ENCODE assay signal across 12 mouse cellular contexts in genomic region chr1:138326091-138326490, GRCm38 (mm10). TPM values are rescaled to one million over a fixed set of nuclear protein-coding genes. Genes with fewer than 3 reads are reported as not detected.
DNase-seq lines count a peak whose midpoint lies in the region; ATAC-seq lines count a peak whose summit lies in the region.
"Had no signal": no experiment of that assay in that cellular context is flagged by ENCODE, and none has a peak within 500 bp of the region (broad histone marks: within the 10 kb centered on the region; RNA-seq: fewer than 3 reads in every experiment).

No protein-coding gene starts in this region.

- H3K9me3 ChIP-seq in forebrain, embryonic 13.5 days (replicated peaks) = no peaks in the 10 kb centered on the region
- H3K9me3 ChIP-seq in forebrain, embryonic 10.5 days = no peaks in the 10 kb centered on the region
- H3K9me3 ChIP-seq in neural tube, embryonic 11.5 days (ENCODE audit: control insufficient read depth, low read length) = no peaks in the 10 kb centered on the region
- H3K9me3 ChIP-seq in limb, embryonic 10.5 days (replicated peaks) = no peaks in the 10 kb centered on the region
- H3K9me3 ChIP-seq in neural tube, embryonic 13.5 days = no peaks in the 10 kb centered on the region

- H3K36me3 ChIP-seq in forebrain, embryonic 13.5 days (ENCODE audit: poor library complexity, severe bottlenecking) = no peaks in the 10 kb centered on the region
- no peaks in the 10 kb centered on the region for H3K36me3 ChIP-seq in forebrain, embryonic 10.5 days (replicated peaks)
- H3K36me3 ChIP-seq in neural tube, embryonic 11.5 days (ENCODE audit: control insufficient read depth, insufficient read depth, low read length) = no peaks in the 10 kb centered on the region
- no peaks in the 10 kb centered on the region for H3K36me3 ChIP-seq in limb, embryonic 10.5 days
- no peaks in the 10 kb centered on the region for H3K36me3 ChIP-seq in neural tube, embryonic 13.5 days

- H3K4me1 ChIP-seq in forebrain, embryonic 13.5 days = peaks cover 13% of the 10 kb centered on the region
- peaks cover 13% of the 10 kb centered on the region for H3K4me1 ChIP-seq in forebrain, embryonic 10.5 days
- no peaks in the 10 kb centered on the region for H3K4me1 ChIP-seq in neural tube, embryonic 11.5 days (ENCODE audit: control insufficient read depth, insufficient read depth, low read length)
- peaks cover 31% of the 10 kb centered on the region for H3K4me1 ChIP-seq in limb, embryonic 10.5 days
- peaks cover 12% of the 10 kb centered on the region; the same call in 1 of the 2 replicates for H3K4me1 ChIP-seq in neural tube, embryonic 13.5 days (replicated peaks)

- no peak overlapping the region for H3K4me2 ChIP-seq in forebrain, embryonic 13.5 days
- H3K4me2 ChIP-seq in neural tube, embryonic 11.5 days (ENCODE audit: low read depth) = no peak overlapping the region
- H3K4me2 ChIP-seq in neural tube, embryonic 13.5 days = no peak overlapping the region

- 34% methylated on average over 4 of the region's 4 CpGs for WGBS in forebrain, embryonic 13.5 days
- WGBS in forebrain, embryonic 10.5 days = 57% methylated on average over 4 of the region's 4 CpGs
- 30% methylated on average over 4 of the region's 4 CpGs for WGBS in neural tube, embryonic 11.5 days
- WGBS in limb, embryonic 10.5 days = 53% methylated on average over 4 of the region's 4 CpGs
- 22% methylated on average over 4 of the region's 4 CpGs for WGBS in neural tube, embryonic 13.5 days

- no peaks in the 10 kb centered on the region for H3K27me3 ChIP-seq in forebrain, embryonic 13.5 days
- H3K27me3 ChIP-seq in forebrain, embryonic 10.5 days (ENCODE audit: poor library complexity, severe bottlenecking) = peaks cover 7% of the 10 kb centered on the region; the same call in 1 of the 2 replicates
- no peaks in the 10 kb centered on the region for H3K27me3 ChIP-seq in neural tube, embryonic 11.5 days (ENCODE audit: control insufficient read depth, insufficient read depth, low read length)
- no peaks in the 10 kb centered on the region for H3K27me3 ChIP-seq in limb, embryonic 10.5 days (ENCODE audit: low read depth, poor library complexity, severe bottlenecking)
- peaks cover 4% of the 10 kb centered on the region; the same call in 1 of the 2 replicates for H3K27me3 ChIP-seq in neural tube, embryonic 13.5 days

- peak; percentile 60 for ATAC-seq in forebrain, embryonic 13.5 days
- ATAC-seq in neural tube, embryonic 11.5 days (ENCODE audit: insufficient read depth, low FRiP score, low TSS enrichment) = peak; percentile 35; the same call in 1 of the 2 replicates
- ATAC-seq in neural tube, embryonic 13.5 days (ENCODE audit: low read depth) = peak; percentile 60; the same call in 1 of the 2 replicates

- DNase-seq in forebrain, embryonic 10.5 days (ENCODE audit: extremely low spot score, low spot score) = no peak
- DNase-seq in neural tube, embryonic 11.5 days (ENCODE audit: low spot score) = no peak
- DNase-seq in neural tube, embryonic 10.5 days (ENCODE audit: extremely low spot score, low spot score) = no peak
- no peak for DNase-seq in limb, embryonic 10.5 days (ENCODE audit: low spot score)
- DNase-seq in thymus, postnatal 0 days (ENCODE audit: low spot score) = no peak
- DNase-seq in layer of hippocampus, adult 18-20 months (ENCODE audit: low spot score in 2 of 2) = no peak
- DNase-seq: right cerebral cortex, postnatal 25 days had no signal

- H3K4me3 ChIP-seq in forebrain, embryonic 13.5 days = no peak overlapping the region
- no peak overlapping the region for H3K4me3 ChIP-seq in forebrain, embryonic 10.5 days
- no peak overlapping the region for H3K4me3 ChIP-seq in neural tube, embryonic 11.5 days (ENCODE audit: low read depth, low read length)
- H3K4me3 ChIP-seq in limb, embryonic 10.5 days = no peak overlapping the region
- no peak overlapping the region for H3K4me3 ChIP-seq in neural tube, embryonic 13.5 days

- no peak overlapping the region for H3K27ac ChIP-seq in forebrain, embryonic 13.5 days
- no peak overlapping the region for H3K27ac ChIP-seq in forebrain, embryonic 10.5 days
- no peak overlapping the region for H3K27ac ChIP-seq in neural tube, embryonic 11.5 days (ENCODE audit: low read depth, low read length)
- peak overlapping the region; percentile 56 for H3K27ac ChIP-seq in limb, embryonic 10.5 days
- no peak overlapping the region for H3K27ac ChIP-seq in neural tube, embryonic 13.5 days (replicated peaks)

- H3K9ac ChIP-seq in forebrain, embryonic 13.5 days = no peak overlapping the region
- no peak overlapping the region for H3K9ac ChIP-seq in neural tube, embryonic 11.5 days (ENCODE audit: low read length)
- no peak overlapping the region for H3K9ac ChIP-seq in neural tube, embryonic 13.5 days

RNA-seq across cellular contexts. Expression of gene Atp6v1g3, which starts 52.6 kb away (rescaled TPM):
- not detected in 2 replicates for polyA plus RNA-seq in forebrain, embryonic 13.5 days (2015; fragmentation: Nextera tagmentation; extraction: Ambion mirVana)
- not detected in 2 replicates for polyA plus RNA-seq in forebrain, embryonic 10.5 days (2016; fragmentation: Nextera tagmentation; extraction: Ambion mirVana)
- polyA plus RNA-seq in neural tube, embryonic 11.5 days (2014; fragmentation: Nextera tagmentation; extraction: Ambion mirVana) = not detected in 2 replicates
- 0.20 and 2.2 TPM in 2 replicates for polyA plus RNA-seq in limb, embryonic 10.5 days (2016; fragmentation: Nextera tagmentation; extraction: Ambion mirVana)
- not detected in 2 replicates for polyA plus RNA-seq in neural tube, embryonic 13.5 days (2015; fragmentation: Nextera tagmentation; extraction: Ambion mirVana)
- polyA plus RNA-seq in thymus, postnatal 0 days (2015; fragmentation: Nextera tagmentation; extraction: Ambion mirVana) = 0.14 and 0.17 TPM in 2 replicates
- not detected for total RNA-seq in layer of hippocampus, adult 18-20 months (2021)
- total RNA-seq: heart, postnatal 36 days; left cerebral cortex, postnatal 10 days had no signal
- polyA plus RNA-seq: embryonic facial prominence, embryonic 11.5 days had no signal
